Mouse (Mus musculus): ENCODE measurements around the gene Trim63. TPM values are rescaled to one million over a fixed set of nuclear protein-coding genes. Genes with fewer than 3 reads are reported as not detected.
"Not testable (repeated sequence)": the region's sequence is repeated elsewhere in the genome, so short reads cannot be mapped to it uniquely, and the experiment has no call there.

Trim63 gene
- polyA plus RNA-seq, 1 experiment from 2014 or later = 0.23 TPM

DNA sequence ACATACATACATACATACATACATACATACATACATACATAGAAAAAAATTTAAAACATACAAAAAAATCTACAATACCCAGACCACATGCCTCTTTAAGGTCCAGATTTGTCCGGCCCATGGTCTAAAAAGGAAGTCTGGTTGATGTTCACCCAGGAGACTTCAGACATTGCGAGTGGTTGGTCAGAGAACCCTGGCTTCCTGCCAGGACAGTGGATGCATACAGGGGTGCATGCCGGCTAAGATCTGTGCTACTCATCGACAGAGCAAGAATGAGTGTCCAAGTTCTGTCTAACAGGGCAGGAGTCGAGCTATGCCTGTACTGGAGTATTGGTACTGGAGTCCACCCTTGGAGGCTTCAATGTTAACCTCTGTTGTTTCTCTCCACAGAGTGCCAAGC is 9.7 kb downstream of the Trim63 start:
- 74% methylated on average over 5 of the region's 5 CpGs for WGBS
- H3K9ac ChIP-seq = no peak overlapping the region
- H3K27ac ChIP-seq = no peak overlapping the region
- no peaks in the 10 kb centered on the region for H3K4me1 ChIP-seq (replicated peaks; ENCODE audit: control insufficient read depth, insufficient read depth, low read length)
- ATAC-seq (ENCODE audit: low FRiP score) = no peak
- no peak for DNase-seq (ENCODE audit: low spot score)
- H3K27me3 ChIP-seq (ENCODE audit: control insufficient read depth, insufficient read depth, low read length) = no peaks in the 10 kb centered on the region
- H3K4me2 ChIP-seq (replicated peaks) = no peak overlapping the region
- no peaks in the 10 kb centered on the region for H3K36me3 ChIP-seq (replicated peaks; ENCODE audit: control insufficient read depth, insufficient read depth)
- H3K4me3 ChIP-seq (replicated peaks; ENCODE audit: low read length) = no peak overlapping the region
- no peaks in the 10 kb centered on the region for H3K9me3 ChIP-seq (ENCODE audit: control insufficient read depth, low read length)

DNA sequence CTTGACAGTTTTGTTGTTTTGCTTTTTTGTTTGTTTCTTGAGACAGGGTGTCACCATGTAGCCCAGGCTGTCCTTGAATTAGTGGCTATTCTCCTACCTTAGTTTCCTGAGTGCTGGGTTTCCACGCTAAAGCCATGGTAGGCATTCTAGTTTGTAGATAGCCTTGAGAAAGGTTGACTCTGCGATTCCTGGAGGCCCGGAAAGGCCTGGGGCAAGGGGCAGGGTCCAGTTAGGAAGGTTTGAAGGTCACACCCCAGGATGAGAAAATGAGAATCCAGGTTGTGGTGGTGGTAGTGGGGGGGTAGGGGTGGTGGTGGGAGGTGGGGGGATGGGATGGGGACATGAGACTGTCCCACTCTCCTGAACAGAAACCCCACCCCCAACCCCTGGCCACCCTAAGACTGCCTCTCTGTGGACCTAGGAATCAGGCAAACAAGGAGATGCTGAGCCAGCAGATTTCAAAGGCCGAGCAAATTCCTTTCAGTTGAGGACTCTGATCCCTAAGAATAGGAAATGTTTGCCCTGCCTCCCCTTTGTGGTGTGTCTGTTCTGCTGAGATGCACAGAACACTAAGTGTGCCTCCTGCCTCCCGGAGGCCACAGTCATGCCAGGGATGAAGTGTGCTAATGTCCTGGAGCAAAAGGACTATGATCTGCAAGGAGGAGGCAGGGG is 12.1 kb downstream of the Trim63 start:
- Histone ChIP-seq H3K4me1 (replicated peaks; ENCODE audit: control insufficient read depth, insufficient read depth, low read length) (no peaks in the 10 kb centered on the region), H3K27ac (no peak overlapping the region), H3K9ac (no peak overlapping the region), H3K9me3 (ENCODE audit: control insufficient read depth, low read length) (no peaks in the 10 kb centered on the region), H3K36me3 (replicated peaks; ENCODE audit: control insufficient read depth, insufficient read depth) (no peaks in the 10 kb centered on the region), H3K4me2 (replicated peaks) (no peak overlapping the region), H3K4me3 (replicated peaks; ENCODE audit: low read length) (no peak overlapping the region), H3K27me3 (ENCODE audit: control insufficient read depth, insufficient read depth, low read length) (no peaks in the 10 kb centered on the region)
- no peak for DNase-seq (ENCODE audit: low spot score)
- 58% methylated on average over 5 of the region's 5 CpGs for WGBS
- no peak for ATAC-seq (ENCODE audit: low FRiP score)

DNA sequence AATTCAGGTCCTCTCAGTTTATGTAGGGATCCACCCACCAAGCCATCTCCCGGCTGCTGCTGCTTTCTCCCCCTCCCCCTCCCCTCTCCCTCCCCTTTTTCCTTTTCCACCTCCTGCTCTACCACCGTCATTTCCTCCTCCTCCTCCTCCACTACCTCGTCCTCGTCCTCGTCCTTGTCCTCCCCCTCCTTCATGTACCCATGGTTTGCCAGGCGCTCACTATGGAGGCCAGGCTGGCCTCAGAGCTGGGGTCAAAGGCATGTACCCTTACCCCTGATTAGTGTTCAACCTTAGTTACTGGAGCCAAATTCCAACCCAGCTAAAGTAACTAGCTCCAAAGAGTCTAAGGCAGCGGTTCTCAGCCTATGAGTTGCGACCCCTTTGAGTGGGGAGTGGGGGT is 13.2 kb downstream of the Trim63 start:
- Histone ChIP-seq H3K36me3 (replicated peaks; ENCODE audit: control insufficient read depth, insufficient read depth) (no peaks in the 10 kb centered on the region), H3K4me3 (replicated peaks; ENCODE audit: low read length) (no peak overlapping the region), H3K9me3 (ENCODE audit: control insufficient read depth, low read length) (no peaks in the 10 kb centered on the region), H3K4me2 (replicated peaks) (no peak overlapping the region), H3K27ac (no peak overlapping the region), H3K9ac (no peak overlapping the region), H3K4me1 (replicated peaks; ENCODE audit: control insufficient read depth, insufficient read depth, low read length) (no peaks in the 10 kb centered on the region), H3K27me3 (ENCODE audit: control insufficient read depth, insufficient read depth, low read length) (no peaks in the 10 kb centered on the region)
- 49% methylated on average over 8 of the region's 8 CpGs for WGBS
- DNase-seq (ENCODE audit: low spot score) = no peak
- ATAC-seq (ENCODE audit: low FRiP score) = no peak

DNA sequence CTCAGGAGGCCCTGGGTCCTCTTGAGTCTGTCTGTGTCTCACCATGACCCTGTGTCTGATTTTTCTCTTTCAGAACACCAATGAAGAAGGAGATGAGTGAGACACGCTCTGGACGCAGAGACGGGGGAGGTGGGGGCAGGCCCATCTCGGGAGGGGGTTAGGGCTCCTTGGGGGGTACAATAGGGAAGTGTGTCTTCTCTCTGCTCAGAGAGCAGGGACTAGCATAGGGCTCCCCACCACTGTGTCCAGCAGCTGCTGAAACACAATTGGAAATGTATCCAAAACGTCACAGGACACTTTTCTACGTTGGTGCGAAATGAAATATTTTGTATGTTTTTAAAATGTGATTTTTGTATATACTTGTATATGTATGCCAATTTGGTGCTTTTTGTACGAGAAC is 13.9 kb downstream of the Trim63 start:
- H3K9ac ChIP-seq = no peak overlapping the region
- DNase-seq (ENCODE audit: low spot score) (no peak), ATAC-seq (ENCODE audit: low FRiP score) (no peak)
- no peaks in the 10 kb centered on the region for H3K4me1 ChIP-seq (replicated peaks; ENCODE audit: control insufficient read depth, insufficient read depth, low read length)
- H3K27me3 ChIP-seq (ENCODE audit: control insufficient read depth, insufficient read depth, low read length) = no peaks in the 10 kb centered on the region
- H3K27ac ChIP-seq = no peak overlapping the region
- no peak overlapping the region for H3K4me2 ChIP-seq (replicated peaks)
- 83% methylated on average over 8 of the region's 8 CpGs for WGBS
- no peaks in the 10 kb centered on the region for H3K36me3 ChIP-seq (replicated peaks; ENCODE audit: control insufficient read depth, insufficient read depth)
- no peak overlapping the region for H3K4me3 ChIP-seq (replicated peaks; ENCODE audit: low read length)
- H3K9me3 ChIP-seq (ENCODE audit: control insufficient read depth, low read length) = no peaks in the 10 kb centered on the region

DNA sequence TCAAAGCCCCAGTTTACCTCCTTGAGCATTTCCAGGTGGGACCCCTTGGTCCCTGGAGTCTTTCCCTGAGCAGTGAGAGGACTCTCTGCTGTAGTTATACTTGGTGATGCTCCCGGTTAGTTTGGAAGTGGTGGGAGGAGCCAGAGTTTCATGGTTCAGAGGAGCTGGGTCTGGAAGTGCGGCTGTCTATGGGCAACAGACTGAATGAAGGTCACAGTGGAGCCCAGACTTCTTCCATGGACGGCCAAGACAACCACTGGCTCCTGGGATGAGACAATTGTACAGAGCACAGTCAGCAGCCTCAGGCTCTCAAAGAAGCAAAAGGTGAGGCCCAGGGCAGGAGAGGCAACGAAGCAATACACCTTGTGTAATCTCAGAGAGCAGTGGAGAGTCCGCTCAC is 15.4 kb downstream of the Trim63 start:
- no peak overlapping the region for H3K4me3 ChIP-seq (replicated peaks; ENCODE audit: low read length)
- ATAC-seq (ENCODE audit: low FRiP score) (no peak), DNase-seq (ENCODE audit: low spot score) (no peak)
- no peak overlapping the region for H3K9ac ChIP-seq
- WGBS = 61% methylated on average over 5 of the region's 5 CpGs
- H3K36me3 ChIP-seq (replicated peaks; ENCODE audit: control insufficient read depth, insufficient read depth) = no peaks in the 10 kb centered on the region
- no peak overlapping the region for H3K27ac ChIP-seq
- no peaks in the 10 kb centered on the region for H3K27me3 ChIP-seq (ENCODE audit: control insufficient read depth, insufficient read depth, low read length)
- no peaks in the 10 kb centered on the region for H3K4me1 ChIP-seq (replicated peaks; ENCODE audit: control insufficient read depth, insufficient read depth, low read length)
- H3K4me2 ChIP-seq (replicated peaks) = no peak overlapping the region
- H3K9me3 ChIP-seq (ENCODE audit: control insufficient read depth, low read length) = no peaks in the 10 kb centered on the region

DNA sequence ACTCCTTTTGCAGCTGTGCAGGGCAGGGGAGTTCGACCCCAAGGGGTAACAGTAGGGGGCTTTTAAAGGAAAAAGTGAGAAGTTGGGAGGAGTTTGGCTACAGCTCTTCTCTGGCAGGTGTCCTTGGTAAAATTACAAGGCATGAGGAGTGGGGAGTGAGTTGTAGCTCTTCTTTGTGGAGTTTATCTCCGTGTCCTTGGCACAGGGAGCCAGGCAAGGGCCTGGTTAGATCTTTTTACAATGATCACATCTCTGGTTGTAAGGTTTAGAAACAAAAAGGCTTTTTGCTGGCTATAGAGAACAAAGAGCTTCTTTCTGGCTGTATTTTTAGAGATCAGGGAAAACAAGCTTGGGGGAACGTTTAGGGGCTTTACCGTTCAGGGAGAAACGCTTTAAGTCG is 26.3 kb downstream of the Trim63 start:
- H3K27me3 ChIP-seq (ENCODE audit: control insufficient read depth, insufficient read depth, low read length) = peaks cover 43% of the 10 kb centered on the region
- ATAC-seq (ENCODE audit: low FRiP score); H3K4me2 ChIP-seq (replicated peaks); H3K4me1 ChIP-seq (replicated peaks; ENCODE audit: control insufficient read depth, insufficient read depth, low read length); H3K36me3 ChIP-seq (replicated peaks; ENCODE audit: control insufficient read depth, insufficient read depth); H3K27ac ChIP-seq; H3K9ac ChIP-seq; H3K4me3 ChIP-seq (replicated peaks; ENCODE audit: low read length); DNase-seq (ENCODE audit: low spot score); H3K9me3 ChIP-seq (ENCODE audit: control insufficient read depth, low read length): not testable (repeated sequence)
- WGBS = 69% methylated on average over 6 of the region's 6 CpGs

- Histone ChIP-seq H3K27me3 (ENCODE audit: control insufficient read depth, insufficient read depth, low read length) (peaks cover 47% of the 10 kb centered on the region), H3K36me3 (replicated peaks; ENCODE audit: control insufficient read depth, insufficient read depth) (no peaks in the 10 kb centered on the region), H3K4me1 (replicated peaks; ENCODE audit: control insufficient read depth, insufficient read depth, low read length) (peaks cover 7% of the 10 kb centered on the region; the same call in 1 of the 2 replicates), H3K4me3 (replicated peaks; ENCODE audit: low read length) (no peak overlapping the region), H3K27ac (no peak overlapping the region), H3K9ac (no peak overlapping the region), H3K4me2 (replicated peaks) (no peak overlapping the region), H3K9me3 (ENCODE audit: control insufficient read depth, low read length) (no peaks in the 10 kb centered on the region)
- ATAC-seq (ENCODE audit: low FRiP score) (no peak), DNase-seq (ENCODE audit: low spot score) (no peak)
- WGBS = 44% methylated on average over 11 of the region's 11 CpGs
Measured at GRCm38 (mm10) chr4:134342213-134342779, 27.4 kb downstream of the Trim63 start.

GRCm38 (mm10) chr4:134343071-134344031 is 28.4 kb downstream of the Trim63 start, which contains the start of gene Slc30a2:
TSS of gene Slc30a2 (plus strand) at chr4:134343181.
- ATAC-seq (ENCODE audit: low FRiP score) (no peak), DNase-seq (ENCODE audit: low spot score) (no peak)
- H3K4me2 ChIP-seq (replicated peaks) = peak within 1 kb of the TSS; percentile 45

DNA sequence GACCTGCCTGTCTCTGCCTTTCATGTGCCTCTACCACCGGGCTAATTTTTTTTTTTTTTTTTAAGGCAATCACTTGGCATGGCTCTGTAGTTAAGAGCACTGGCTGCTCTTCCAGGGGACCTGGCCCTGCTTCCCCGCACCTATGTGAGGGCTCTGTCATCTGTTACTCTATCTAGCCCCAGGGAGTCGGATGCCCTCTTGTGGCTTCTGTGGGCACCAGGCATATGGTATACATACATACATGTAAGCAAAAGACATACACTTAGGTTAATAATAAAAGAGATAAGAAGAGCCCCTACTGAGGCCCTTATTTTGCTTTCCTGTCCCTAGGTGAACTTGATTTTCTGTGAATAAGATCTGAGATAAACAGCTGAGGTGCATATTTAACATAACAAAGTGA is 29.7 kb downstream of the Trim63 start:
- H3K9ac ChIP-seq = no peak overlapping the region
- H3K4me2 ChIP-seq (replicated peaks) = no peak overlapping the region
- H3K9me3 ChIP-seq (ENCODE audit: control insufficient read depth, low read length) = no peaks in the 10 kb centered on the region
- ATAC-seq (ENCODE audit: low FRiP score) (no peak), DNase-seq (ENCODE audit: low spot score) (no peak)
- no peaks in the 10 kb centered on the region for H3K36me3 ChIP-seq (replicated peaks; ENCODE audit: control insufficient read depth, insufficient read depth)
- H3K4me3 ChIP-seq (replicated peaks; ENCODE audit: low read length) = no peak overlapping the region
- H3K27me3 ChIP-seq (ENCODE audit: control insufficient read depth, insufficient read depth, low read length) = peaks cover 47% of the 10 kb centered on the region
- H3K4me1 ChIP-seq (replicated peaks; ENCODE audit: control insufficient read depth, insufficient read depth, low read length) = peaks cover 7% of the 10 kb centered on the region; the same call in 1 of the 2 replicates
- 35% methylated on average over 3 of the region's 3 CpGs for WGBS
- no peak overlapping the region for H3K27ac ChIP-seq

More at GRCm38 (mm10) chr4:134343071-134344031, 28.4 kb downstream of the Trim63 start, which contains the start of gene Slc30a2:
- Histone ChIP-seq H3K9ac (no peak within 1 kb of the TSS), H3K4me3 (replicated peaks; ENCODE audit: low read length) (peak within 1 kb of the TSS; percentile 24), H3K9me3 (ENCODE audit: control insufficient read depth, low read length) (no peaks in the 10 kb centered on the region), H3K4me1 (replicated peaks; ENCODE audit: control insufficient read depth, insufficient read depth, low read length) (peaks cover 7% of the 10 kb centered on the region; the same call in 1 of the 2 replicates), H3K36me3 (replicated peaks; ENCODE audit: control insufficient read depth, insufficient read depth) (no peaks in the 10 kb centered on the region), H3K27me3 (ENCODE audit: control insufficient read depth, insufficient read depth, low read length) (peaks cover 47% of the 10 kb centered on the region), H3K27ac (no peak within 1 kb of the TSS)
- 3% methylated on average over 59 of the region's 61 CpGs for WGBS
